Mouse (Mus musculus): ENCODE results near the gene Stk11ip.

The Stk11ip gene

DNA sequence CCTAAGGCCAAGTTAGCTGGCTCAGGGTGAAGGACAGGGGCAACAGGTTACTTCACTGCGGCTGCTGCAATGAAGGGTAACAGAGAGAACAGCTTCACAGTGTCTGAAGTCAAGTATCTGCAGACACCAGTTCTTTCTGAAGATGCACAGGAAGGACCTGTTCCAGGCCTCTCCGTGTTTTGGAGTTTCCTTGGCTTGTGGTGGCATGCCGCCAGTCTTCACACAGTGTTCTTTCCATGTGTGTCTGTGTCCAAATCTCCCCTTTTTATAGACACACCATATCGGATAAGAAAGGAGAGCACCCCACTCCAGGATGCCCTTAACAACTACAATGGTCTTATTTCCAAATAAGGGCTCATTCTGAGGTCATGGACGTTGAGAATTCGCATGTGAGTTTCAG lies 23.0 kb downstream of the Stk11ip start:
- no peak for DNase-seq

DNA sequence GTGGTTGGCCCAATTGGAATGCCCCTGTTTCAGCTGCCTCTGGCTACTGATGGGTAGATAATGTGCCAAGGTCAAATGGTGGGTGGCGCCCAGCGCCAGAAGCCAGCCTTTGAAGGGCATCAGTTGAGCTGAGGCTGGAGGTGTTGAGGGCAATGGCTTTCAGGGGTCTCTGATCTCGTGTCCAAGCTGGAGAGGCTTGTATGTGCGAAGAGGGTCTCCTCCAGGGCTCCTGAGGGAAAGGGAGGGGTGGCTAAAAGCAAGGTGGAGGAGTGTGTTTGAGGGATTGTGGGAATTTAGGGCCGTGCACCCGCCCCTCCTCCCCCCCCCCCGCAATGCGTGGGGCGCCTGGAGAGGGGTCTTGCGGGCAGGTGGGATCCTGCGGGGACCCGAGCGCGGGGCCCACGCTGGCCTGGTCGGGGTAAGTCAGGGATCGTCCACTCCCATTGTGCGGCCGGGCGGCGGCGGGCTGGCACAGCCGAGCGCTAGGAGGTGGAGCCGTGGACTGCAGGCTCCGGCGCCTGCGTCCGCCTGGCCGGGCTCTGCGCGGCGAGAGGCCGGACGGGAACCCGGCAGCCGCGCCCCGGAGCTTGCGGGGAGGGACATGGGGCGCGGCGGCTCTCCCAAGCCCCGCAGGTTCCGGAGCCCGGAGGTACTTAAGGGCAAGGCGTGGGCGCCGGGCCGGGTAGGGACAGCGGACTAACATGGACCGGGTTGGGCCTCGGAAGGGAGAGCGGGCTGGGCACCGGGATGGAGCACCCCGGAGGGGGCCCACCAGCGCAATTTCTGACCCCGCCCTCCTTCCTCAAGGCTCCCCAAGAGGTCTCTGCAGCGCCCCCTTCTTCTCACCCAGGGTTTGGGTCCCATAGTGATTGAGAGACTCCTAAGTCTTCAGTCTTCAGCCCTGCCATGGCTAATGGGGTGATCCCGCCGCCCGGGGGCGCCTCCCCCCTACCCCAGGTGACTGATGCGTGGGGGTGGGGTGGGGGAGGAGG lies 24.9 kb downstream of the Stk11ip start, which contains the start of gene Slc4a3:
Gene Slc4a3 (plus strand): TSS at position 302 of the 992 bp plus-strand sequence.
- DNase-seq: peak; percentile 32 to 46

DNA sequence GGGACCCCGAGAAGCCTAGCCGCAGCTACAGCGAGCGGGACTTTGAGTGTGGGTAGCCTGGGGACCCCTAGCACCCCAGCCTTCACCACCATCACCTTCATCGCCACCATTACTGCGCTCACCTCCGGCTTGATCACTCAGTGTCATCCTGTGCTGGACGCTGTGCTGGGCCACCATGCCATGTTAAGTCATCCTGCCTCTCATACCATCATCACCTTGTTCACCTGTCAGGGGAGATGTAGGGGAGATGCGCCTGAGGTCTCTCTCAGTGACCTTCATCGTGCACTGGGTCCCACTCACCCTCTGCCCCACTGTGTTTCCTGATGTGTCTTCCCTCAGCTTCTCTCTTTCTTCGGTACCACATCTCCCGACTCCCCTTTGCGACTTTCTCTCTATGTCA lies 26.0 kb downstream of the Stk11ip start:
- DNase-seq: no peak

DNA sequence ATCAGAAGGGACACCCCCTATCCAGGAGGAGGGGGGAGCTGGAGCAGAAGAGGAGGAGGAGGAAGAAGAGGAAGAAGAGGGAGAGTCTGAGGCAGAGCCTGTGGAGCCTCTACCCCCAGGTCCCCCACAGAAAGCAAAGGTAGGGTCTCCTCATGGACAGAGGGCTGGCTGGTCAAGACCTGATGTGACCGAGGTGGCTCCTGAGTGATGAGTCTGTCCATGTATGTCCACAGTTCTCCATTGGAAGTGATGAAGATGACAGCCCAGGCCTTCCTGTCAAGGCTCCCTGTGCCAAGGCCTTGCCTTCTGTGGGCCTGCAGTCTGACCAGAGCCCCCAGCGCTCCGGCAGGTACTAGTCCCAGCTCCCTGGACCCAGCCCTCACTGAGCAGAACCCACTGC lies 26.8 kb downstream of the Stk11ip start:
- DNase-seq: no peak

DNA sequence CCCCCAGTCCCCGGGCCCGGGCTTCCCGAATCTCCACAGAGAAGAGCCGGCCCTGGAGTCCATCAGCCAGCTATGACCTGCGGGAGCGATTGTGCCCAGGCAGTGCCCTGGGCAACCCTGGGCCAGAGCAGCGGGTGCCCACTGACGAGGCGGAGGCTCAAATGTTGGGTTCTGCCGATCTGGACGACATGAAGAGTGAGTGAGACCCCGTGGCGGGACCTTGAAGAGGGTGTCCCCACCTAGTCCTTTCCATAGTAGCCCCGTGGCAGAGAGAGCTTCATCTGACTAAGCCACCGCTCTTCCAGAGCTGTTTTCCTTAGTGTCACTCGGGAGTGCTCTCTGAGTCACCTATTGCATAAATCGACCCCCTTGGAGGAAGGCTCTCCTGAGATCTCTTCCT lies 27.5 kb downstream of the Stk11ip start:
- DNase-seq: no peak

DNA sequence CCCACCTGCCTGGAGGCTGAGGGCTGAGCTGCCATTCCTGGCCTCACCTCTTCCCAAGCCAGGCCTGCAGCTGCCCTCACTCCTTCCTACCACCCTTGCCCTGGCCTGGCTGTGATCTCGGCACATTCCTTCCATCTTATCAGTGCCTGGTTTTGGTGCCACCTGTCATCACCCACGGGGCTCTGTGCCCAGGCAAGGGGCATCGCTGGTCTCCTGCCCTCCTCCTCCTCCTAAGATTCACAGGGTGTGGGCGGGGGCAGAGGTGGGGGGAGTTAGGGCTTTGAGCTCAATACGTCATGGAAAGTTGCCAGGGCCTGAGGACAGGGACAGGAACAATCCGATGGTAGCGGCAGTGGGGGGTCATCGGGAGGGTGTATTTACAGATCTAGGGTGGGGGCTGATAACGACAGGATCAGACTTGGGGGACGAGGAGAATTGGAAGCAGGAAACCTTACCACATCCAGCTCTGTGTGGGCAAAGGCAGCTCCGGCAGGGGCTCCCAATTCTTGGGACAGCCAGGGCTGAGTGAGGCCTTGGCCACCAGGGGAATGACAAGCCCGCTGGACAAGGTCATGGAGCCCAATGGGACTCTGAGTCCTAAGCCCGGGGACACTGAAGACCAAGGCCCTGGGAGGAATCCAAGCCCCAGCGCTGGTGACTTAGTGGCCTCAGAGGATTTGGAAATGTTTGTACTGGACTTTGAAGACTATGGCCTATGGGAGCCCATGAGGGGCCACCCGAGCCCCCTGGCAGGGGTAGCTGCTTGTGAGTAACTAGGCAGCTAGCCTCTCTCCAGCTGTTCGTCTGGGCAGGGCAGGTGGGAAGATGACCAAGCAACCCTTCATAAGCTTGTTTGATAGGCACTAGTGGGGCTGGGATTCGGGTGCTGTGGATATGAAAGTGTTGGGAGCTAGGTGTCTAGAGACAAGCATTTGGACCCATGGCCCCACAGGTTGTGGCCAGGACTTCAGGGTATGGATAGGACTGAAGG lies 28.3 kb downstream of the Stk11ip start:
- no peak for DNase-seq

DNA sequence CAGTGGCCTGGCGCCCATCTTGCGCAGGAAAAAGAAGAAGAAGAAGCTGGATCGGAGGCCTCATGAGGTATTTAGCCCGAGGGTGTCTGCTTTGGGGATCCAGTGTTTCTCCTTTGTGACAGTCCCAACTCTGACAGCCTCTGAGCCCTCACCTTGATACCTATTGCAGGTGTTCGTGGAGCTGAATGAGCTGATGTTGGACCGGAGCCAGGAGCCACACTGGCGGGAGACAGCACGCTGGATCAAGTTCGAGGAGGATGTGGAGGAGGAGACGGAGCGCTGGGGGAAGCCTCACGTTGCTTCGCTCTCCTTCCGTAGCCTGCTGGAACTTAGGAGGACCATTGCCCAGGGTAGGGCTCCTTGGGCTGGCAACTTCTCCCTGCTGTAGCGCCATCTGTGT lies 29.3 kb downstream of the Stk11ip start:
- no peak for DNase-seq

DNA sequence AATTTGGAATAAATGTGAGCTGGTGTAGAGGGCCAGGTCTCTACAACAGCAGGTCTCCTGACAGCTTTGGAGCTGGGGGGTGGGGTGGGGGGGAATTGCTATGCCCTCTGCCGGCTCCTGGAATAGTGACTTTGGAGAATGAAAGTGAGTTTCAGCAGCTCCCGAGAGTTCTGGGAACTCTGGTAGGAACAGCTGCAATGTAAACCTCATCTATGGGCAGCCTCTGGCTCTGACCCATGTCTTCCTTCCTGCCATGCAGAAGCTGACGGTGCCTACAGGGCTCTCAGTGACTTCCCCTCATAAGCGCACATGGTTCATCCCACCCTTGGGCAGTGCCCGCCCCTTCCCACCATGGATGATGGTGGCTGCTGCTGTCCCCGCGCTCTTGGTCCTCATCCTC lies 34.4 kb downstream of the Stk11ip start:
- no peak for DNase-seq

DNA sequence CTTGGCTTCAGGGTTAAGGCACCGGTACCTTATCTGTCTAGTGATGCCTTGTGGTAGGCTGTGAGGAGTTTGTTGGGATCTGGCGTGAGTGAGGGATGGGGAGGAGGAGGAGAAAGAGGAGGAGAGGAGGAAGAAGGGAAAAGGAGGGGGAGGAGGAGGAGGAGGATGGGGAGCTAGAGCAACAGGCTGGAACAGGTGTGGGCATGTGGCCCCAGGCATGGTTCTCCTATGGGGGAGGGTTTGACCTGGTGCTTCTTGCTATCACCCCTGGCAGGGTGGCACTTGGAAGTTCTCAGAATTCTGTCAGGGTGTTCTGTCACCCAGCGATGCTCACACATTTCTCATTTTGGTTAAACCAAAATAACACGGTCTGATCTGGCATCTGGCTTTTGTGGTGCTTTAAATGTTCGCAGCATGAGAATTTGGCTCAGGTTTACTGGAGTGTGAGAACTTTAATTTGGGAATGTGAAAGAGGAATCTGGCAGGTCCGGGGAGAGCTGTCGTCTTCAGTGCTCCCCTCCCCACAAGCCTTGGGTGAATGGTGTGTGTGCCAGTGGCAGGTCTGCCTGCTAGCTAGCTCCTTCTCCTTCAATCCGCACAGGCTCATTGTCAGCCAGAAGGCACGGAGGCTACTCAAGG lies 34.9 kb downstream of the Stk11ip start:
- no peak for DNase-seq

DNA sequence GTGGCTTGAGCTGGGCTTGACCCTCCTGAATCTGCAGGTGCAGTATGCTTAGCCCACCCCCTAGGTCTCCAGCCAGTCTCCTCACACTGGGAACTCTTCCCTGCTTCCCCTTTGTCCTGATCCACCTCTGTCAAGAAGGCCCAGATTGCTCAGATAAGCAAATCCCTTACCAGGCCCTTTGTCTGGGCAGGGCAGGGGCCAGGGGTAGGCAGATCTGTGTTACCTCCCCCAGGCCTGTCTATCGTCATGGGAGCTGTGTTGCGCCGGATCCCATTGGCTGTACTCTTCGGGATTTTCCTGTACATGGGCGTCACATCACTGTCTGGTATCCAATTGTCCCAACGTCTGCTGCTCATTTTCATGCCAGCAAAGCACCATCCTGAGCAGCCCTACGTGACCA lies 35.7 kb downstream of the Stk11ip start:
- no peak for DNase-seq

DNA sequence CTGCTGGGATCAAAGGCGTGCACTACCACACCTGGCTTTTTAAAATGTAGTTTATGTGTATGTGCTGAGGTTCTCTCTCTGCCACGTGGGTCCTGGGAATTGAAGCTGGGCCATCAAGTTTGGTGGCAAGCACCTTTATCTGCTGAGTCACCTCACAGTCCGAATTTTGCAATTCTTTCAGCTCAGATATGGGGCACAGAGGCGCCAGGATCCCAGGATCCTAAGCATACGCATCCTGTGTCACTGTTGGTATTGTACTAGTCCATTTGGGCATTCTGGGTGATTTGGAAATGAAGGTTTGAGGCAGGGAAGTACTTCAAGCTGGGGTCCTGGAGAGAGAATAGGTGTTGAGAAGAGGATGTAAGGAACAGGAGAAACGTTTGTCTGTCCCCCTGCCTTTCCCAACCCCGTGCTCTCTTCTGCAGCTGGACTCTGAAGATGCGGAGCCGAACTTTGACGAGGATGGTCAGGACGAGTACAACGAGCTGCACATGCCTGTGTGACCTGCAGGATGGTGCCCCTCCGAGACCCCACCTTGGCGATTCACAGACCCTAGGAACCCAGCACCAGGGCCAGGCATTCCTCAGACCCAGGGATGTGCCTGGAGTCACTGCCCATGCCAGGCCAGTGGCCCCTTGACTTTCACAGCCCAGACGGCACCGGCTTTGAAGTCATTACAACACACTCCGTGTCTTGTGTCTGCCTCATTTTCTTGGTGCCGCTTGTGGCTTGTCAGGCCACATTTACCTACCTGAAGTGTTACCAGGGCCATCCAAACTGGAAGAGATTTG lies 37.3 kb downstream of the Stk11ip start:
- no peak for DNase-seq

DNA sequence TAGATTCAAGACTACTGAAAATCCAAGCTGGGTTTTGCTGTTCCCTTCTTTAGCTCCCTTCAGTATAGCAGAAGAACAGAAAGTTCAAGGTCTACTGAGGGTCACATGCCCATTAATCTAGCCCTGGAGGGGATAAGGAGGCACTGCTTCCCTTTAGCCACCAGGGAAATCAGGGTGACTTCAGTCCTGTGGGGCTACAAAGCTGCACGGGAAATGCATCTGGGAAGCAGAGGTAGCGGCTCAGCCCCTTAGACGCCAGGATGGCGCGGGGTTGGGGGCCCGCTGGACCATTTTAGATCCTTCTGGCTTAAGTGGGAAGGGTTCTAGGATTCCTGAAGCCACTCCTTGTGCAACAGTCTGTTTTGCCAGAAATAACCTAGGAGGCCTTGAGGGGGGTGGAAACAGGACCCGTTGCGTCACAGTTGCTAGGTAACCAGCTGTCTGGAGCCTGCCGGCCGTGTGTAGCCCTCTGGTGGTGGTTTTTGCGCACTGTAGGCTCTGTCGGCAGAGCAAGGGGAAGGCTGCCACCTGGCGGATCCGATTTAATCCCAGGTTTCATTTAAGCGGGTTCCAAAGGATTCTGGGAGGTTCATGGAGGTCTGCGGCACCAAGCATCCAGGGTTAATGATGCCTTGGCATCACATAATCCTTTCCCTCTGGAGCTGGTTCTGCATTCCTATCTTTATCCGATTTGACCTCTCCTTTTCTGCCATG lies 38.0 kb downstream of the Stk11ip start:
- peak; percentile 90 to 95 for DNase-seq

DNA sequence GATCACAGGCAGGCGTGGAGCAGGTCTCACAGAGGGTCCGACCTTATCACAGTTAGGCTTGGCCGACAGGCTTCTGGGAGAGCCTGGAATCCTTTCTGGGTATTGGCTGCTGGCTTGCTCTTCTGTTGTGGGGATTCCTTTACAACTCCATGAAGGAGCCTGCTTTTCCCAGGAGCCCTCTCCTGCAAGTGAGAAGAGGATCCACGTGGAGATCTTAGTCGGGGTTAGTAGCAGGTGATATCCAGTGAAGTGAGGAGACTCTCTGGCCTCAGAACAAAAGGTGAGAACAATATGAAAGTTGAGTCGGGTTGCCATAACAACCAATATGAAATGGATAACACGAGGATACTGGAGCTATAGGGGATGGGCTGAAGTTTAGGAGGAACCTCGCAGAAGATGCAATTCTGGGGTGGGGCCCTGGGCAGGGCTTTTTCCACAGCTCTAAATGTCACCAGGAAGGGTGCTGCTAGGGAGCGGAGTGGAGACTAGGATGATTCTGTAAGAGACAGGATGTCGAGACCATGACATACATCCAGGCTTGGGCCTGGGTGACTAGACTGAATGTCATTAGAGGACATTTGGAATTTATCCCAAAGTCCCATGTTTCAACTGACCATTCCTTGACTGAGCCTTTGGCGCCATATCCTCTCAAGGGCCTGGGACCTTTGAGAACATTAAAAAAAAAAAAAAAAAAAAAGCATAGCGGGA lies 39.0 kb downstream of the Stk11ip start:
- DNase-seq: no peak

DNA sequence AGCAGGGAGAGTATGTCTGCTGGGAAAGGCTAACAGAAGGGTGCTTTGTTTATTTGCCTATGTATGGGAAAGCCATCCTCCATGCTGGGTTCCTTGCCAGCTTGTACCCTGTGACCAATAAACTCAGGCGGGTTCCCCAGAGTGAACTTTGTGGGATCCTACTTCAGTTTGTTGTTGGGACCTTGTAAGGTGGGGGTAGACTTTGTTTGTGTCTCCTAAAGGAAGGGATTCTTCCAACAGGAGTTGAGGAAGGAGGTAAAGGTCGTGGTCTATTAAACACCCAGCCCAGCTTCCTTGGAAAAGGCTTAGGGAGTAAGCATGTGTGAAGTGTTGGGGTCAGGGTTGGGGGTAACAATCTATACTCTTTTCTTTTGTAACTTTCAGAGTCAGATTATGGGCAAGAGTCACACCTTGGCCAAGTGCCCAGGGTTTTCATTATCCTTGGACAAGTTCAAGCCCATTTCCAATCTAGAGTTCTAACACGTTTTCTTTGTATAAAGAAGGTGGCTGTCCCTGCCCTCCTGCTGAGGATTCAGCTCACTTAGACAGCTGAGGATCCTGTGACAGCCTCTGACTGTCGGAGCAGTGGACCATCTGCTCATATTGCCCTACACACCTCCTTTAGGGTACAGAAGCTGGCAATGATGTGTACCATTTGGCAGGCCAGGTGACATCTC lies 40.0 kb downstream of the Stk11ip start:
- DNase-seq: no peak

DNA sequence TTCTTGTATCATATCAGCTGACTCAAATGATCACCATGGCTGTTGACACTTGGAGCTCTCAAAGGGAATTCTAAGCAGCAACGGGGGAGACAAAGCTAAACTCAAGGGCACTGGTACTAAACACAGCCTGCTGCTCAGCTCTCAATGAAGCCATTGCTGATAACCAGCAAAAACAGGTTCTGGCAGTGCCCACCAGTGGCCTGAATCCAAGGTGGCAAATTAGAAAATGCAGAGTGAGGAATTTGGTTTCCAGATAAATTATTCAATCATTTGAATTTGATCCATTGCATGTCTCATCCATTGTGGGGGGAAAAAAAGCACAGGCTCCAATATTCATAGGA lies 40.5 kb downstream of the Stk11ip start:
- no peak for DNase-seq

DNA sequence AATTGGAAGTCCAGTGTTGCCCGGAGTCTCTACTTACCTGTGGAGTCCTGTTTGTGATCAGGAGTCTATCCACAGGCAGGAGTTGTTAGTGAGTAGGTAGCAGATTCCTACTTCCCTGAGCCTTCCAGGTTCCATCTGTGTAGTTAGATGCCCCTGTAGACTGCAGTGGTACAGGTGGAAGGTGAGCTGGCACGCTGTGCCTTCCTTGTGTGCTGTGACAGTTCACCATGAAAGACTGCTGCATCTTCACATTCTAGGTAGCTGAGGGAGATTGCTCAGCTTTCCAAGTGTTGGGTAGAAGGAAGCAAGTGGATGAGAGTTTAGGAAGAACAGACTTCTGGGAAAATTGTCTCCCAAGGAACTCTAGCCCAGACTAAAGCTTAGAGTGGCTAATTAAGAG lies 42.8 kb downstream of the Stk11ip start:
- no peak for DNase-seq

DNA sequence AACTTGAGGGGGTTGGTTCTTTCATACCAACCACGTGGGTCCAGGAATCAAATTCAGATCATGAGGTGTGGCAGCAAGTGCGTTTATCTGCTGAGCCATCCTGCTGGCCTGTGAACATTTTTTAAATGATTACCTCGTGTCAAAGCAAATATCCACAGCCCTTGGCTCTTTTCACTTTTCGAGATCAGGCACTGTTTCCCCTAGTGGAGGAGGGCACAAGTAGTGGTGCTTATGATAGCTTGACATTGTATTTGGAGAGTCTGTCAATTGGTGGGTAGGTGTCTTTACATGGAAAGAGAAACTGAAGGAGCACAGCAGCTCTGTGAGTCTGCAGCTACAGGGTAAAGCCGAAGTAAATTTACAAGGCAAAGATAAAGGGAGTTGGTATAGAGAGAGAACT lies 43.6 kb downstream of the Stk11ip start:
- no peak for DNase-seq

DNA sequence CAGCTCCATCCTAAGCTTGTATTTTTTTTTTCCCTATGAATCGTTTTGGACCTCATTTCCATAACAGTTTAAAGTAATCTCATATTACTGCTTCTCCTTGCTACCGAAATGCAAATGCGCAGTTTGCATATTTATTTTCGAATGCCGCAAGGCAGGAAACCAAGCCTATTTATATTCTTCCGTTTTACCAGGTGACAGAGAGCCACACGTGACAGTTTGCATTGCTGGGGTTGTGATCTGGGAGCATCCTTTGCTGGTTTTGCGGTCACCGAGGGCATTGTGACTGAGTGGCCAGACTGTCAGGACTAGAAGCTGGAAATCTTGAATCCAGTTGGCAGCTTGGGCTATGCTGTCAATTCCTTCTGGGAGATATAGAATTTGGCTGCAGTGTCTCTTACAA lies 44.3 kb downstream of the Stk11ip start:
- no peak for DNase-seq

DNA sequence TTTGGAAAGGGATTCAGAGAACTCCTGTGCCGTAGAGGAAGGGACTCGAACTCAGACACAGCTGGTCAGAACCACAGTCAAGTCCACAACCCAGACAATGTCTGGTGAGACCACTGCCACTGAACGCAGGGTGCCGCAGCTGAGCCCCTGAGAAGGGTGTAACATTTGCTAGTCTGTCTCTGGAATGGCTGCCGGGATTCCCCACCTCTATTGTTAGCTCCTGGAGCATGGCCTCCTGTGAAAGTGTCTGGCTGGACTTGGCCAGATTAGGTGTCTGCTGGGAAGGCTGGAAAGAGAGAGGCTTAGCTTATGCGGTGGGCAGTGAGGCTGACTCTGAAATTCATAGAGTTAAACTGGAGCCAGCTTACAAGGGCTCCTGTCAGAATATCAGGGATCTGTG lies 49.1 kb downstream of the Stk11ip start:
- DNase-seq: no peak

DNA sequence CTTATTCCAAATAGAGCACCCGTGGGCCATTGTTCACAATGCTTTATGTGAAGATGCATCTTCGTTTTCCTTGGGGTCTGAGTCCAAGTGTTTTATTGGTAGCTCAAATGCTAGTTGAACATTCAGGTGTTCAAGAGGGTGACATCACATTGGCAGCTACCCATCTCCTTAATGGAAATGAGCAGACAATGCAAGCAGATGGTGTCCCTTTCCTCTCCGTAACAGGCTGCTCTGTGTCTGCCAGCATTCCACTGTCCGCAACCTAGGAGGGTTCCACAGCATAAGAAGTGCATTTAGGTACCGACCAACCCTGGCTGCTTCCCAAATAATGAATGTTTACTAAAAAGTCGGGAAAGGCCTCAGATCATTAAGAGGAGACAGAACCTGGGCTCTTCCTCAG lies 51.4 kb downstream of the Stk11ip start:
- DNase-seq: no peak
